Mouse (Mus musculus): Measurements from ENCODE around the gene Ubqln4.
A peak's percentile ranks its signal among the peaks of the same experiment; 100 is the strongest.

Ubqln4 gene

GRCm38 (mm10) chr3:88525021-88525420 is 28.5 kb upstream of the Ubqln4 start:
- no peak for DNase-seq (ENCODE audit: low spot score in 2 of 2)

GRCm38 (mm10) chr3:88526157-88527131 is 27.1 kb upstream of the Ubqln4 start:
- DNase-seq (ENCODE audit: low spot score in 2 of 2): peak; percentile 87 to 88

GRCm38 (mm10) chr3:88527565-88527964 is 26.0 kb upstream of the Ubqln4 start:
- DNase-seq (ENCODE audit: low spot score in 2 of 2): no peak

GRCm38 (mm10) chr3:88528646-88529045 is 24.9 kb upstream of the Ubqln4 start:
- DNase-seq (ENCODE audit: low spot score in 2 of 2): no peak

- no peak for DNase-seq (ENCODE audit: low spot score in 2 of 2)
Observed at GRCm38 (mm10) chr3:88529204-88530000, 24.2 kb upstream of the Ubqln4 start.

- no peak for DNase-seq (ENCODE audit: low spot score in 2 of 2)
Observed at GRCm38 (mm10) chr3:88530082-88530864, 23.3 kb upstream of the Ubqln4 start.

- DNase-seq (ENCODE audit: low spot score in 2 of 2): peak; percentile 93
Observed at GRCm38 (mm10) chr3:88531348-88532298, 21.9 kb upstream of the Ubqln4 start.

GRCm38 (mm10) chr3:88532299-88532674 is 21.3 kb upstream of the Ubqln4 start, which contains the start of gene Mex3a:
Mex3a (plus strand) TSS chr3:88532395.
- DNase-seq (ENCODE audit: low spot score in 2 of 2): no peak

GRCm38 (mm10) chr3:88532689-88533511 is 20.7 kb upstream of the Ubqln4 start:
- DNase-seq (ENCODE audit: low spot score in 2 of 2): no peak

GRCm38 (mm10) chr3:88533706-88534105 is 19.9 kb upstream of the Ubqln4 start:
- DNase-seq (ENCODE audit: low spot score in 2 of 2): no peak

- DNase-seq (ENCODE audit: low spot score in 2 of 2): no peak
Observed at GRCm38 (mm10) chr3:88535005-88535404, 18.6 kb upstream of the Ubqln4 start.

- no peak for DNase-seq (ENCODE audit: low spot score in 2 of 2)
Observed at GRCm38 (mm10) chr3:88535527-88535926, 18.0 kb upstream of the Ubqln4 start.

- DNase-seq (ENCODE audit: low spot score in 2 of 2): peak; percentile 75 to 81
Observed at GRCm38 (mm10) chr3:88536103-88536930, 17.2 kb upstream of the Ubqln4 start.

GRCm38 (mm10) chr3:88537146-88537545 is 16.4 kb upstream of the Ubqln4 start:
- DNase-seq (ENCODE audit: low spot score in 2 of 2): no peak

- no peak for DNase-seq (ENCODE audit: low spot score in 2 of 2)
Observed at GRCm38 (mm10) chr3:88538271-88539145, 15.1 kb upstream of the Ubqln4 start.

GRCm38 (mm10) chr3:88539397-88539796 is 14.2 kb upstream of the Ubqln4 start:
- no peak for DNase-seq (ENCODE audit: low spot score in 2 of 2)

- DNase-seq (ENCODE audit: low spot score in 2 of 2): no peak
Observed at GRCm38 (mm10) chr3:88540085-88540484, 13.5 kb upstream of the Ubqln4 start.

All from right cerebral cortex, postnatal 10 days (tissue).